Mouse (Mus musculus): ENCODE measurements around the gene Nsmce3.

DNA sequence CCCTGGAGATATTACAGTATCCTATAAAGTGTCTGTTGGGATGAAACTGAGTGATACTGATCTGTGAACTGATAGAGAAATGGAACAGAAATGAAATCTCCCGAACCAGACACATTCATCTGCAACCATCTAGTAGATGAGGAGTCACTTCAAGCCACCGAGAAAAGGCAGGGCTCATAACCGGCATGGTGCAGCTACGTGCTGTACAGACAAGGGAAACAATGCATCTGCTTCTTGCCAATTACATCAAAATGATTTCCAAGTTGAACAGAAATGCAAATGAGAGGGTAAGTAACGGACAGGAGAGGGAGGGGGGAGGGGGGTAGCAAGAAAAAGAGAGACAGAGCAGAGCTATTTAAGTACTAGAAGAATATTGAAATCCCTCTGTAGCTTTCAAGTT is 47.9 kb upstream of the Nsmce3 start:
- no peak for TF ChIP-seq TAL1 (IDR thresholded peaks at IDR 0.05; ENCODE audit: low read length)
- TF ChIP-seq GATA1 (IDR thresholded peaks at IDR 0.05; ENCODE audit: low read length): no peak
